Mouse (Mus musculus): ENCODE results near the gene AI597479. TPM values are rescaled to one million over a fixed set of nuclear protein-coding genes. Genes with fewer than 3 reads are reported as not detected.

The AI597479 gene
- polyA plus RNA-seq, 1 experiment = 6.3 TPM

DNA sequence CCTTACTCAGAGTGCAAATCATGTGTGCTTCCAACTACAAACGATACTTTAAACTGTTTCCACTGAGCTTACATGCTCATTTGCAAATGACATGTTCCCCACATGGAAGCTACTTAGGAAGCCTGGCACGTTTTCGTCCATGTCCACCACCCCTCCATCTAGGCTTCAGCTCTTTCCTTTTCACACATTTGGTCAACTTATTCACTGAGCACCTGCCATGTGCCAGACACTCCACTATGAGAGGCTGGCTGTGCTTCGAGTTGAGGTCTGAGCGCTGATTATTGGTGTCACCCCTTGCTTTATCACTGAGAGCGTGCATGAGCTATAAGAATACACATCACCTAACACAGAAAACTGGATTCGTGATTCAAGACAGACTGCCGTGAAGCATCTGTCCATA lies 26.5 kb upstream of the AI597479 start:
- TF ChIP-seq CTCF (IDR thresholded peaks at IDR 0.05; ENCODE audit: borderline replicate concordance, control insufficient read depth, extremely low read depth, insufficient read depth, low read length, poor library complexity) = no peak
- TF ChIP-seq POLR2A (IDR thresholded peaks at IDR 0.05; ENCODE audit: control insufficient read depth, extremely low read depth, insufficient read depth, low read length, poor library complexity) = no peak
- Histone ChIP-seq H3K27ac (ENCODE audit: control insufficient read depth, insufficient read depth, low read length) (no peak overlapping the region), H3K36me3 (ENCODE audit: control insufficient read depth, insufficient read depth, low read length) (peaks cover 5% of the 10 kb centered on the region; the same call in 1 of the 2 replicates), H3K4me3 (ENCODE audit: control insufficient read depth, insufficient read depth, low read length) (no peak overlapping the region), H3K27me3 (ENCODE audit: control insufficient read depth, insufficient read depth, low read length) (no peaks in the 10 kb centered on the region), H3K4me1 (replicated peaks; ENCODE audit: control insufficient read depth, insufficient read depth, low read length) (0 out of 2 replicates have a peak, but pooled peaks cover 3% of the 10 kb centered on the region)
- no peak for DNase-seq
- WGBS = 98% methylated on average over 8 of the region's 8 CpGs

DNA sequence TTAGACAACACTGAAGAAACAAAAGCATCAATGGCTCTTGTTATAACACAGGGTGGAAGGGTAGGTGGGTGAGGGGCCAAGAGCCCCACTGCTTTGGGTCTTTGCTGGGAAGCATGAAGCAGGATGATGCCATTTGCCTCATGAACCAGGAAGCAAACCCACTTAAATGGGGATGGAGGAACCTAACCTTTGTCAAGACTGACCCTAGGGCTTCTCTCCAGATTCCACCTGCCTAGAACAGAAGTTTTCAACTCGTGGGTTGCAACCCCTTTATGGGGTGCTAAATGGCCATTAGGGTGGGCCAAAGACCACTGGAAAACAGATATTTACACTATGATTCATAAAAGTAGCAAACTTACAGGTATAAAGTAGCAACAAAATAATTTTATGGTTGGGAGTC lies 25.9 kb upstream of the AI597479 start:
- TF ChIP-seq CTCF (IDR thresholded peaks at IDR 0.05; ENCODE audit: borderline replicate concordance, control insufficient read depth, extremely low read depth, insufficient read depth, low read length, poor library complexity) = no peak
- TF ChIP-seq POLR2A (IDR thresholded peaks at IDR 0.05; ENCODE audit: control insufficient read depth, extremely low read depth, insufficient read depth, low read length, poor library complexity) = no peak
- WGBS = 89% methylated on average over 1 of the region's 1 CpGs
- no peaks in the 10 kb centered on the region for H3K27me3 ChIP-seq (ENCODE audit: control insufficient read depth, insufficient read depth, low read length)
- H3K36me3 ChIP-seq (ENCODE audit: control insufficient read depth, insufficient read depth, low read length) = peaks cover under 1% of the 10 kb centered on the region; the same call in 1 of the 2 replicates
- H3K4me1 ChIP-seq (replicated peaks; ENCODE audit: control insufficient read depth, insufficient read depth, low read length) = 0 out of 2 replicates have a peak, but pooled peaks cover 3% of the 10 kb centered on the region
- no peak overlapping the region for H3K27ac ChIP-seq (ENCODE audit: control insufficient read depth, insufficient read depth, low read length)
- H3K4me3 ChIP-seq (ENCODE audit: control insufficient read depth, insufficient read depth, low read length) = no peak overlapping the region
- no peak for DNase-seq

DNA sequence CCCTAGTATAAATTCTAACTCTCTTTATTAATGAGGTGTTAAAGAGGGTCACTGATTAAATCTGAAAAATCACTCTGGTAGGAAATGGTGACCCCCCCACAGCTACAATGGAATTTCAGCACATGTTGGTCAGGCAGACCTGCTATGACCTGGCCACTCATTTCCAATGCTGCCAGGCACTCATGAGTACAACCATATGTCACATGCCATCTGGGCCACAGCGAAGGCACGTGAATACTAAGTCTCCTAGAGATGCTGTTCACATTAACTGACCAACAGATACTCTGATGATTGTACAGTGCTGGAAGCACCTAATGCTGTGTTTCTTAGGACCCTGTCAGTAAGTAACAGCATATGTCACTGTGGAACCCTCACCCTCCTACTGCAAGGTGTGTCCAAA lies 23.7 kb upstream of the AI597479 start:
- TF ChIP-seq CTCF (IDR thresholded peaks at IDR 0.05; ENCODE audit: borderline replicate concordance, control insufficient read depth, extremely low read depth, insufficient read depth, low read length, poor library complexity) = no peak
- no peak for TF ChIP-seq POLR2A (IDR thresholded peaks at IDR 0.05; ENCODE audit: control insufficient read depth, extremely low read depth, insufficient read depth, low read length, poor library complexity)
- 97% methylated on average over 2 of the region's 2 CpGs for WGBS
- Histone ChIP-seq H3K36me3 (ENCODE audit: control insufficient read depth, insufficient read depth, low read length) (no peaks in the 10 kb centered on the region), H3K27me3 (ENCODE audit: control insufficient read depth, insufficient read depth, low read length) (no peaks in the 10 kb centered on the region), H3K4me3 (ENCODE audit: control insufficient read depth, insufficient read depth, low read length) (no peak overlapping the region), H3K4me1 (replicated peaks; ENCODE audit: control insufficient read depth, insufficient read depth, low read length) (0 out of 2 replicates have a peak, but pooled peaks cover 3% of the 10 kb centered on the region), H3K27ac (ENCODE audit: control insufficient read depth, insufficient read depth, low read length) (no peak overlapping the region)
- no peak for DNase-seq

DNA sequence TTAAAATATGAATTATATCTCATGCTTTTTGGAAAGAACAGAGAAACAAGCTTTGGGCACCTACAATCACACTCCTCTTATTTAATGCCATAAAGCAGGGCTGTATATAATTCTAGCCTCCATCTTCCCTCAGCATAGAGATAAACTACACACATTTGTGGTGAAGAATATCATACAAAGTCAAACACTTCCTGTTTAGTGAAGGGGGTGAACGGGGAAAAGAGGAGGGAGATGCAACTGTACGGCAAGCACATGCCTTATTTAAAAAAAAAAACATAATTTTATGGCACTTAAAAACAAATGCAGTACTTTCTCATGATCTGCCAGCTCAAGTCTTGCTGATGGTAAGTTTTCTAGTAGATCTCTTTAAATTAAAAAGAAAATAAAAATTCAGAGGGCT lies 20.4 kb upstream of the AI597479 start:
- H3K27ac ChIP-seq (ENCODE audit: control insufficient read depth, insufficient read depth, low read length) = no peak overlapping the region
- TF ChIP-seq POLR2A (IDR thresholded peaks at IDR 0.05; ENCODE audit: control insufficient read depth, extremely low read depth, insufficient read depth, low read length, poor library complexity) (no peak), CTCF (IDR thresholded peaks at IDR 0.05; ENCODE audit: borderline replicate concordance, control insufficient read depth, extremely low read depth, insufficient read depth, low read length, poor library complexity) (no peak)
- H3K27me3 ChIP-seq (ENCODE audit: control insufficient read depth, insufficient read depth, low read length) = no peaks in the 10 kb centered on the region
- H3K4me3 ChIP-seq (ENCODE audit: control insufficient read depth, insufficient read depth, low read length) = no peak overlapping the region
- 41% methylated on average over 2 of the region's 2 CpGs for WGBS
- no peaks in the 10 kb centered on the region for H3K36me3 ChIP-seq (ENCODE audit: control insufficient read depth, insufficient read depth, low read length)
- DNase-seq = no peak
- no peaks in the 10 kb centered on the region for H3K4me1 ChIP-seq (replicated peaks; ENCODE audit: control insufficient read depth, insufficient read depth, low read length)

DNA sequence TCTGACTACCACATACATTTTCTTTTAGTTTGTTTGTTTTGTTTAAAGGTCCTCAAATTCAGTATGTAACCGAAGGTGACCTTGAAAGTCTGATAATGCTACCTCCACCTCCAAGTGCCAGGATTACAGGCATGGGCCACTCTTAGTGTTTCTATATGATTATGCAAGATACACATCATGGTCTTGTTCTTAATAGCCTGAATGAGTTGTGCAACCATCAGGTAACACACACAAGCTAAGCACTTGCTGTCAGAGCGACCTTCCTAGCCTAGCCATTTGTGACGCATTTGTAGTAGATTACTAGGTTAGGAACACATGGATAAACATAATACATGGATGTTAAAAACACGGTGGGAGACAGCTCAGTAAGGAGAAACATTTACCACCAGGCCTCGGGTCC lies 15.6 kb upstream of the AI597479 start:
- Histone ChIP-seq H3K4me3 (ENCODE audit: control insufficient read depth, insufficient read depth, low read length) (no peak overlapping the region), H3K27ac (ENCODE audit: control insufficient read depth, insufficient read depth, low read length) (no peak overlapping the region), H3K27me3 (ENCODE audit: control insufficient read depth, insufficient read depth, low read length) (no peaks in the 10 kb centered on the region), H3K4me1 (replicated peaks; ENCODE audit: control insufficient read depth, insufficient read depth, low read length) (no peaks in the 10 kb centered on the region), H3K36me3 (ENCODE audit: control insufficient read depth, insufficient read depth, low read length) (no peaks in the 10 kb centered on the region)
- no peak for DNase-seq
- TF ChIP-seq CTCF (IDR thresholded peaks at IDR 0.05; ENCODE audit: borderline replicate concordance, control insufficient read depth, extremely low read depth, insufficient read depth, low read length, poor library complexity) (no peak), POLR2A (IDR thresholded peaks at IDR 0.05; ENCODE audit: control insufficient read depth, extremely low read depth, insufficient read depth, low read length, poor library complexity) (no peak)
- WGBS = 97% methylated on average over 5 of the region's 5 CpGs

DNA sequence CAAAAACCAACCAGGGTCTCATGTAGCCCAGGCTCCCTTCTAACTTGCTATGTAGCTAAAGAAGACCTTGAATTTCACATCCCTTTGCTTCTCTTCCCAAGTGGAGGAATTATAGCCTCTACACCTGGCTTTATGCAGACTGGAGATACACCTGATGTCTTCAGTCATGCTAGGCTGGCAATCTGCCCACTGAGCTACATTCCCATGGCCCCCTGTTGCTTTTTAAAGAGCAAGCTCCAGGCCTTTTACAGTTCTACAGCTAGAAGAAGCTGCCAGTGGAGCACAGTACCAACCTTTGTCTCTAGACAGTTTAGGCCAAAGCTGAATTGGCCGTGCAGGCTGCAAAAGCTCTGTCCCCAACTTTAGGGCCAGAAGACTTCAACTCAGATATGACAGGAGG lies 8.1 kb upstream of the AI597479 start:
- TF ChIP-seq CTCF (IDR thresholded peaks at IDR 0.05; ENCODE audit: borderline replicate concordance, control insufficient read depth, extremely low read depth, insufficient read depth, low read length, poor library complexity) (no peak), POLR2A (IDR thresholded peaks at IDR 0.05; ENCODE audit: control insufficient read depth, extremely low read depth, insufficient read depth, low read length, poor library complexity) (no peak)
- Histone ChIP-seq H3K27ac (ENCODE audit: control insufficient read depth, insufficient read depth, low read length) (no peak overlapping the region), H3K4me3 (ENCODE audit: control insufficient read depth, insufficient read depth, low read length) (no peak overlapping the region), H3K4me1 (replicated peaks; ENCODE audit: control insufficient read depth, insufficient read depth, low read length) (peaks cover 12% of the 10 kb centered on the region), H3K36me3 (ENCODE audit: control insufficient read depth, insufficient read depth, low read length) (no peaks in the 10 kb centered on the region), H3K27me3 (ENCODE audit: control insufficient read depth, insufficient read depth, low read length) (no peaks in the 10 kb centered on the region; the same call in 1 of the 2 replicates)
- no peak for DNase-seq
- 92% methylated on average over 1 of the region's 1 CpGs for whole genome bisulfite sequencing

All from thymus, adult 2 months (tissue).